Mouse (Mus musculus) intestine, embryonic 15.5 days (tissue): ENCODE measurements at regions not wholly inside any gene's neighbourhood (a gene's known extent, or its start where the extent isn't known, plus 50 kb on each side); places are given as distances from the start of the nearest gene placed in this dataset.

Experiments
- ATAC-seq: fragments of 200-750 bp; cut with Nextera tagmentation; 2 replicates; pipeline ENCODE4 v1.8.0; 2017; ENCODE audit warnings: moderate TSS enrichment, moderate library complexity
- H3K27ac ChIP-seq: fragments of 300-500 bp; sonication (generic); 2 replicates; pipeline ENCODE4 v1.5.1; 2015; ENCODE audit warnings: mild to moderate bottlenecking, inconsistent platforms
- H3K27me3 ChIP-seq: fragments of 300-500 bp; sonication (generic); replicated peaks from 2 replicates; pipeline ENCODE4 v1.6.1; 2015; ENCODE audit warnings: inconsistent platforms
- H3K36me3 ChIP-seq: fragments of 300-500 bp; sonication (generic); 2 replicates; pipeline ENCODE4 v1.6.1; 2015; ENCODE audit warnings: inconsistent platforms
- H3K4me1 ChIP-seq: fragments of 300-500 bp; sonication (generic); replicated peaks from 2 replicates; pipeline ENCODE4 v1.6.1; 2015; ENCODE audit warnings: inconsistent platforms
- H3K4me2 ChIP-seq: fragments of 300-500 bp; sonication (generic); replicated peaks from 2 replicates; pipeline ENCODE4 v1.6.1; 2015; ENCODE audit warnings: mild to moderate bottlenecking, inconsistent platforms
- H3K4me3 ChIP-seq: fragments of 300-500 bp; sonication (generic); replicated peaks from 2 replicates; pipeline ENCODE4 v1.5.1; 2015; ENCODE audit warnings: inconsistent platforms
- H3K9ac ChIP-seq: fragments of 300-500 bp; sonication (generic); 2 replicates; pipeline ENCODE4 v1.6.1; 2015; ENCODE audit warnings: inconsistent platforms
- H3K9me3 ChIP-seq: fragments of 300-500 bp; sonication (generic); 2 replicates; pipeline ENCODE4 v1.6.1; 2016; ENCODE audit warnings: inconsistent platforms
- WGBS: fragments of 180-500 bp; shearing (Covaris S2); methylation state at CpG from one replicate; pipeline ENCODE4 v1.1.7; 2015; 5-methylcytosine and 5-hydroxymethylcytosine counted together

DNA sequence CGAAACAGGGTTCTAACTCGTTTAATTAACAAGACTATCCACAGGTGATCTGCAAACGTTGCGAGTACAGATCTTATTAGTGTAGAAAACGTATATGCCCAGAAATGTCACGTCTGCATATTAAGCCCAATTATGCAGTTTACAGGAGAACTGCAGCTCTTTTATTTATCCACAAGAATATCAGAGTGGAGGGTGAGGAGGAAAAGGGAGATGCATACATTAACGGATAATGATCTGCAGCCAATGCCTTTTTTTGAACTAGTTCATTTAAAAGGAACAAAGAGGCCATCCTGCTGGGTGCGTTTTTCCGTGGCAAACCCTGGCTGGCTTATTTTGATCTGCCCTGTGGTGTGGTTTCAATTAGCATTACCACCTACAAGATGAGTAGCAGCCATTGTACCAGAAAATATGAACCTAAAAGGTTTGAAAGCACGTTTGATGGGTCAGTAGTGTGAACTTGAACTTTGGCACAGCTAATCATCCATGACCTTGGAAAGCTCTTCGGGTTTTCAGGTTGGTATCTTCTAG is 511.1 kb downstream of the Nyap2 start:
- no peak overlapping the region for H3K4me3 ChIP-seq
- 80% methylated on average over 11 of the region's 11 CpGs for WGBS
- H3K27ac ChIP-seq = no peak overlapping the region
- H3K4me2 ChIP-seq = no peak overlapping the region
- H3K27me3 ChIP-seq = no peaks in the 10 kb centered on the region
- no peak for ATAC-seq
- H3K4me1 ChIP-seq = no peaks in the 10 kb centered on the region
- no peak overlapping the region for H3K9ac ChIP-seq
- no peaks in the 10 kb centered on the region for H3K9me3 ChIP-seq
- no peaks in the 10 kb centered on the region for H3K36me3 ChIP-seq

DNA sequence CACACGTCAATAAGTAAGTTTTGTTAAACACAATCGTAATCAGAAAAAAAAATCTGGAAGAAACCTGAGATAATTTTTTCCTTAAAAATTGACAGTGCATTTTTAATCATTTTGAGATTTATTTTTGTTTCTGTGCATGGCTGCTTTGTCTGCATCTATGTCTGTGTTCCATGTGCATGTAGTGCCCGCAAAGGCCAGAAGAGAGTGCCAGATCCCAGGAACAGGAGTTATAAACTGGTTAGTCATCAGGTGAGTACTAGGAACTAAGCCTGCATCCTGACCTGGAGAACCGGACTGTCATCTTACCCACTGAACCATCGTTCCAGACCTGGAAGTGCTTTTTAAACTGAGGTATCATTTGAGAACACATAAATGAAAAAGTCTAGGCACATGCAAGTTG is 514.9 kb downstream of the Nyap2 start:
- no peaks in the 10 kb centered on the region for H3K9me3 ChIP-seq
- no peak overlapping the region for H3K4me2 ChIP-seq
- 0 out of 2 replicates have a peak, but pooled peaks cover 3% of the 10 kb centered on the region for H3K4me1 ChIP-seq
- H3K27me3 ChIP-seq = no peaks in the 10 kb centered on the region
- no peaks in the 10 kb centered on the region for H3K36me3 ChIP-seq
- H3K4me3 ChIP-seq = no peak overlapping the region
- no peak for ATAC-seq
- no peak overlapping the region for H3K9ac ChIP-seq
- H3K27ac ChIP-seq = no peak overlapping the region
- 90% methylated on average over 5 of the region's 5 CpGs for WGBS

DNA sequence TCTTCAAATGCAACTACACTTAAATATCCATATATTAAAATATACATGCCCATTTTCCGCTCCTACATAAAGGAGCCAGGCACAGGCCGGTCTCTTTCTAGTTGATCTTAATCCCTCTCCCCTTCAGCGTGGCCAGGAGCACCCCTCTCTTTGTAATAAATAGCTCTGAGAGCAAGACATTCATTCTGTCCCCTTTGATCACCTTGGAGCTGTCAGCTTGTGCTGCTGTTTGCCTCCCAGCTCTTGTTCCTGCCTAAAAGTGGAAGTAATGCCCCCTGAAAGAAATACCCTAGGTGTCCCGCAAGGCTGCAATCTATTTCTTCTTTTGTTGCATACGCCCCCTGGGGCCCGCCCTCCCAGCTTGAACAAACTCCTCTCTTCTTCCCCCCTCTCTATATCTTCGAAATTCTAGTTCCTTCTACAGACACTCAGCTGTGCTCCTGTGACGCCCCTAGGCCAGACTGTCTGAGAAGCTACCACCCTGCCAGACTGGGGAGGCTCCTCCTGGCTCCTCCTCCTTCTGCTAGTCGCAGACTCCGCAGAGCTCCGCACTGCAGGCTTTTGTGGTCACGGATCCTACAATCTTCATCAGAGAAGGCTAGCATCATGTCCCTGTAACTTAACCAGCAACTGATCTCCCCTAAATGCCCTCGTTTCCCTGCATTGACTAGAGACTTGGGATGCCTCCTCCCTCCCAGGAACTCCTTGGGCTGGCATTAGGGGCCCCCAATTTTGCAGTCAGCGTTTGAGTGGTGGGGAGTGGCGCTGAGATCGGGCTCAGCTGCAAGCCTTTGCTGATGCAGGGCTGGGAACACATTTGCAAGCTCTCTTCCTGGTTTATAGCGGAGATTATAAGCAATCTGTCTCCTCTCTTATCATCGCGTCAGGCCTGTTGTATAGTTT is 516.8 kb downstream of the Nyap2 start:
- no peaks in the 10 kb centered on the region for H3K27me3 ChIP-seq

DNA sequence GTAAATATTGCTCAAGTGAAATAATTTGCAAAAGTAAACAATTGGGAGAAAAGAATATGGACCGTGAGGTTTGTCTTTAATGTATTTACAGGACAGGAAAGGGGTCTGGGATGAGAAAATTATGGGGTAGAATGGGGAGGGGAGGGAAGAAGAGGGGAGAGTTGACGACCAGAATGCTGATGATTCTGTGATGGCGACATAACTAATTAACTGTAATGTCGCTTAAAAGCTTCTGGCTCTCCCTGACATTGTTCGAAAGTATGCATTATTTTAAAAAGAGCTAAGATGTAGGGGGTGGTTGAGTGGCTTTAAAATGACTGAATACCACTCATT is 517.4 kb downstream of the Nyap2 start:
- H3K27me3 ChIP-seq = no peaks in the 10 kb centered on the region
- H3K4me2 ChIP-seq = peak overlapping the region; percentile 67
- no peak overlapping the region for H3K27ac ChIP-seq
- WGBS = 9% methylated on average over 5 of the region's 5 CpGs
- no peaks in the 10 kb centered on the region for H3K9me3 ChIP-seq
- peak overlapping the region; percentile 40 for H3K4me3 ChIP-seq
- H3K36me3 ChIP-seq = no peaks in the 10 kb centered on the region
- H3K9ac ChIP-seq = peak overlapping the region; percentile 42; the same call in 1 of the 2 replicates
- ATAC-seq = 0 out of 2 replicates have a peak, but pooled peaks have one; percentile 15
- 0 out of 2 replicates have a peak, but pooled peaks cover 3% of the 10 kb centered on the region for H3K4me1 ChIP-seq

More for the DNA sequence above, 516.8 kb downstream of the Nyap2 start:
- no peaks in the 10 kb centered on the region for H3K9me3 ChIP-seq
- WGBS = 7% methylated on average over 19 of the region's 19 CpGs
- peak; percentile 95 for ATAC-seq
- H3K4me3 ChIP-seq = peak overlapping the region; percentile 40
- H3K4me1 ChIP-seq = 0 out of 2 replicates have a peak, but pooled peaks cover 3% of the 10 kb centered on the region
- H3K36me3 ChIP-seq = no peaks in the 10 kb centered on the region
- peak overlapping the region; percentile 67 for H3K4me2 ChIP-seq
- H3K9ac ChIP-seq = peak overlapping the region; percentile 42; the same call in 1 of the 2 replicates
- H3K27ac ChIP-seq = peak overlapping the region; percentile 57

DNA sequence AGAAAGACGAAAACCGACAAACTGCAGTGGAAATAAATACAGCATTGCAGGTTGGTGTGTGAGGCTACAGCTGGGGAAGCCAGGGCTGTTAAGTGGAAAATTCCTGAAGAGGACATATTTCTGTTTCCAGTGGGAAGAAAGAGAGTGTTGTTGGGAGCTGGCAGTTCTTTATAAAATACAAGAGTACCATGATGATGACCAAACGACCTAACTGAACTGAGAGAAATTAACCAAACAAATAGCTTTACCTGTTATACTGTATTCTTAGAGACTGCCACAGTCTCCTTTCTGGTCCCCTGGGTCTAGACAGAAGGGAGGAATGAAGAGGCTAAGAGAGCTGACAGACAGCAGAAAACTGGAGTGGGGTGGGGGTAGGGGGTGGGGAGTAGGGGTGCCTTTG is 517.9 kb downstream of the Nyap2 start:
- ATAC-seq = no peak
- WGBS = 24% methylated on average over 3 of the region's 3 CpGs
- no peak overlapping the region for H3K27ac ChIP-seq
- H3K4me1 ChIP-seq = 0 out of 2 replicates have a peak, but pooled peaks cover 3% of the 10 kb centered on the region
- no peak overlapping the region for H3K4me2 ChIP-seq
- no peak overlapping the region for H3K9ac ChIP-seq
- H3K9me3 ChIP-seq = no peaks in the 10 kb centered on the region
- H3K27me3 ChIP-seq = no peaks in the 10 kb centered on the region
- no peak overlapping the region for H3K4me3 ChIP-seq
- no peaks in the 10 kb centered on the region for H3K36me3 ChIP-seq

DNA sequence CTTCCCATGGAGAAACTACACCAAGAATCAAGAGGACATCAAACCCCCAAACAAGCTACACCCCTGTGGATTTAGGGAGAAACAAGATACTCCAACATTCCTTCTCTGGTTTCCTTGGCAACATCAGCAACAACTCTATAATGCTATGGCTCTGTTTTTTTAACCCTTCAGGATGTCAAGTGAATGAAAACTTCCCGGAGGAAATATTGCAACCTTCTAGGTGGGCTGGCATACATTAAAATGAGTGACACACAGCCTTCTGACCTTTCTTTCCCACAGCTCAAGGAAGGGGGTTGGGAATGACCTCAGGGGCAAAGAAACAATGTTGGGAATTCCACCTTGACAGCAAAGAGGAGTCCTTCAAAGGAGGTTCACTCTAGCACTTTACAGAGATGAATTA is 532.0 kb downstream of the Nyap2 start:
- WGBS = 14% methylated on average over 1 of the region's 1 CpGs
- H3K4me1 ChIP-seq = no peaks in the 10 kb centered on the region
- no peak for ATAC-seq

DNA sequence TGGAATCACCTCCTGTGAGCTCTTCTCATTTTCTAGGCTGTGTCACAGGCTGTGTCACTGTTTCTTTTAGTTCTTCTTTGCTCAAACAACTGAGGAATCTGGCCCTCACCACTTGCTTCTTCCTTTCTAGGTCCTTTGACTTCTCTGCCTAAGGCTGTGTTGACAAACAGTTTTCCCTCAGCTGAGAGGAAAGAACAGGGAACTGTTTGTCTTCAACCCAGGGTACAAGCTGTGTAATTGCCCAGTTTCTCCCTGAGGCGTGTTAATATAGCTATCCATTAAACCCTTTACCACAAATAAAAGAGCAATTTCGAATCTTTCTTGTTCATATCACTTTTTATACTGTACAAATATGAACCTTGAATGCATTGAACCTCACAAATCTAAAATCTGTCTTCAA is 542.1 kb downstream of the Nyap2 start:
- no peak overlapping the region for H3K9ac ChIP-seq
- no peaks in the 10 kb centered on the region for H3K27me3 ChIP-seq
- H3K36me3 ChIP-seq = no peaks in the 10 kb centered on the region
- H3K27ac ChIP-seq = no peak overlapping the region
- ATAC-seq = no peak
- H3K4me1 ChIP-seq = no peaks in the 10 kb centered on the region
- no peak overlapping the region for H3K4me3 ChIP-seq
- WGBS = 80% methylated on average over 2 of the region's 2 CpGs
- no peak overlapping the region for H3K4me2 ChIP-seq
- H3K9me3 ChIP-seq = no peaks in the 10 kb centered on the region

More for the DNA sequence above, 532.0 kb downstream of the Nyap2 start:
- Histone ChIP-seq H3K27ac (no peak overlapping the region), H3K4me3 (no peak overlapping the region), H3K9ac (no peak overlapping the region), H3K9me3 (no peaks in the 10 kb centered on the region), H3K4me2 (no peak overlapping the region), H3K36me3 (no peaks in the 10 kb centered on the region), H3K27me3 (no peaks in the 10 kb centered on the region)

DNA sequence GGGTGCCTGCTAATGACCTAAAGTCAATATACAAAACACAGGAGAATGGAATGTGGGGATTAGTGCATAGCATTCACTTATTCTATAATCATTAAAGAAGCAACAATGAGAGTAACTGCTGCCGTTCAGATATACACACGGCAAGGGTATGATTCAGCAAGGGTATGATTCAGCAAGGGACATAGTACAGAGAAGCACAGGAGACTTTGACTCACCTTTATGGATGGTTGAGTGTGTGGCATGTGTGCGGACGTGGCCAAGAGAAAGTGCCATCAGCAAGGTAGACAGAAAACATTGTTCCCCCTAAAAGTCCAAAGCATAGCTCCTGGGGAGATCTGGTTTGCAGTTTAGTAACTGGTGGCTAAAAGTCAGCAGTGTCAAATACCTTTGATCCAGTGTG is 547.4 kb downstream of the Nyap2 start:
- no peak overlapping the region for H3K4me2 ChIP-seq
- no peaks in the 10 kb centered on the region for H3K4me1 ChIP-seq
- no peak for ATAC-seq
- H3K9me3 ChIP-seq = no peaks in the 10 kb centered on the region
- no peaks in the 10 kb centered on the region for H3K36me3 ChIP-seq
- H3K9ac ChIP-seq = no peak overlapping the region
- 75% methylated on average over 4 of the region's 4 CpGs for WGBS
- no peaks in the 10 kb centered on the region for H3K27me3 ChIP-seq
- H3K27ac ChIP-seq = no peak overlapping the region
- H3K4me3 ChIP-seq = no peak overlapping the region

DNA sequence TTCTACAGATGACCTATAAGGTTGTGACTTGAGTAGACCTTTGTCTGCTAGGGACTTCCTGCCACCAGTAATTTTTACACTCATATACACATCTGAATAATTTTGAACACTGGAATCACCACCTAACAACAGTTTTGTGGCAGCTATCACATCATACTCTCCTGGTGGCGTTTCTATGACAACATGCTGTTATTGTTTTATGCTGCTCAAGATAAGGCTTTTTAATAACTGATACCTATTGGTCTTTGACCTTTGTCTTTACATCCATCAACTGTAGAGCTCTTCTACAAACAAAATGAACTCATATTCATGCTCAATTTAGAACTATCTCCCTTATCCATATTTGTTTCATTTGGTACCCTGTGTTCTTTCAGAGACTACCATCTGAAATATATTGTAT is 556.0 kb downstream of the Nyap2 start:
- Histone ChIP-seq H3K4me3 (no peak overlapping the region), H3K27me3 (no peaks in the 10 kb centered on the region), H3K36me3 (no peaks in the 10 kb centered on the region), H3K27ac (no peak overlapping the region), H3K9me3 (no peaks in the 10 kb centered on the region), H3K4me1 (no peaks in the 10 kb centered on the region), H3K9ac (no peak overlapping the region), H3K4me2 (no peak overlapping the region)
- ATAC-seq = peak; percentile 53; the same call in 1 of the 2 replicates
- WGBS = 60% methylated on average over 1 of the region's 1 CpGs

DNA sequence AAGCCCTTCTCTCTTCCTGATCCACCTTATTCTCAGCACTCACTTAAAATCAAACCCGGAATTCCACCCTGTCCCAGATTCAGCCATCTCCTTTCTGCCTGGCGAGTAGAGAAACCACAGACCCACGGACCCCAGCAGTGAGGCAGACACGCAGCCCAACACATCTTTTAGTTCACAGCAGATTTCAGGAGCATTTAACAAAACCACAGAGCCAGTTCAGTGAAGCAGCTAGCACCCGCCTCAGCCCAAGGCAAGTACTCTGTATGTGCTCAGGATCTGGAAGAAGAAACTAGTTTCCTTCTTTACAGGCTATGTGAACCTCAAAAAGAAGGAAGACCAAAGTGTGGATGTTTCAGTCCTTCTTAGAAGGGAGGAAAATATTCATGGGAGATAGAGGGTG is 560.6 kb downstream of the Nyap2 start:
- 86% methylated on average over 5 of the region's 5 CpGs for WGBS
- H3K4me2 ChIP-seq = no peak overlapping the region
- no peaks in the 10 kb centered on the region for H3K9me3 ChIP-seq
- no peak overlapping the region for H3K9ac ChIP-seq
- H3K27me3 ChIP-seq = no peaks in the 10 kb centered on the region
- no peak overlapping the region for H3K27ac ChIP-seq
- H3K4me3 ChIP-seq = no peak overlapping the region
- no peaks in the 10 kb centered on the region for H3K4me1 ChIP-seq
- H3K36me3 ChIP-seq = no peaks in the 10 kb centered on the region
- no peak for ATAC-seq

DNA sequence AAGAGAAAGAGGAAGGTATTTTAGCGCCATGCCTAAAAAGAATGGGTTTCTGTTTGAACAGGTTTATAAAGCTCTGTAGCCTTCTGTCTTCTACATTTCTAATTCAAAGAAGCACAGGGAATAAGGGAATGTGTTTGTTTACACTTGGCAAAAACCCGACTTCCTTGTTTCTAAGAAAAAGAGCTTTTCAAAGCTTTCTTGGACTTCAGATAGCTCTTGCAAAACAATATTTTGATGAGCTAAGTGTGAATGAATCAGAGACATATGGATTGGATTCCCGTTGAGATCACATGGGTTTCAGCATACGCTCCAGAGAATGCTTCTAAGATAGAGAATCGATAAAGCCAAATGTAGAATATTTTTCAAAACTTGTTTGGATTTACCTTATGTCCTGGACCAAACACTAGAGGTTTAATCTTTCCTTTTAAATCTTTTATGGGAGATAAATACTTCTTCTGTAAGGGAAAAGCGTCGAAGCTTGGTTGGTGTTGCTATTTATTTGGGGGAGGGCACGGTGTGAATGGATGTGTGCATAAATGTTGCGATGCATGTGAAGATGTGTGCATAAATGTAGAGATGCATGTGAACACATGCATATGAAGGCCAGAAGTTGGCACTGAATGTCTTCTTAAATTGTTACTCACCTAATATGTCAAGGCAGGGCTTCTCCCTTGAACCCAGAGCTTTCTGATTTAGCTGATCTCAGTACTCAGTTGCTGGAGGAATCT is 576.4 kb downstream of the Nyap2 start:
- Histone ChIP-seq H3K9me3 (no peaks in the 10 kb centered on the region), H3K9ac (no peak overlapping the region), H3K36me3 (no peaks in the 10 kb centered on the region), H3K27me3 (no peaks in the 10 kb centered on the region), H3K27ac (no peak overlapping the region), H3K4me2 (no peak overlapping the region), H3K4me1 (no peaks in the 10 kb centered on the region), H3K4me3 (no peak overlapping the region)
- ATAC-seq = no peak
- 81% methylated on average over 9 of the region's 9 CpGs for WGBS

DNA sequence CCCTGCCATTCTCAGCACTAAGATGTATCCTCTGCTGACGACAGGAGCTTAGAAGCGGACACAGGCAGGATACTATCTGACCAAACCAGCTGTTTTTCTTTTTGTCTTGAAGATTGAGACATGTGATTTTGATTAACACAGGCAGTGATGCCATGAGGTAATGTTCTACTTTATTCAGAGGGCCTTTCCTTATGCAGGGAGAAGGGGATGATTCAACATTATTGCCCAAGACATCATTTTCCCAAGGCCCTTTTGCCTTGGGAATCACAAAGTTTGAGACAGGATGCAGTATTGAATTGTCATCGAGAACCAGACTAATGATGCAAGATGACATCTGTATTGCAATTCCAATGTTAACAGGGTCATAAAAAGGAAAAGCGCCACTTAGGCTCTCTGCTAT is 571.7 kb upstream of the Gm9747 start:
- H3K9ac ChIP-seq = no peak overlapping the region
- H3K27me3 ChIP-seq = no peaks in the 10 kb centered on the region
- H3K9me3 ChIP-seq = no peaks in the 10 kb centered on the region
- H3K4me3 ChIP-seq = no peak overlapping the region
- no peak overlapping the region for H3K27ac ChIP-seq
- WGBS = 78% methylated on average over 4 of the region's 4 CpGs
- H3K36me3 ChIP-seq = no peaks in the 10 kb centered on the region
- H3K4me2 ChIP-seq = no peak overlapping the region
- no peak for ATAC-seq
- no peaks in the 10 kb centered on the region for H3K4me1 ChIP-seq
